Mouse (Mus musculus): ENCODE measurements at regions not wholly inside any gene's neighbourhood (a gene's known extent, or its start where the extent isn't known, plus 50 kb on each side); places are given as distances from the start of the nearest gene placed in this dataset.

DNA sequence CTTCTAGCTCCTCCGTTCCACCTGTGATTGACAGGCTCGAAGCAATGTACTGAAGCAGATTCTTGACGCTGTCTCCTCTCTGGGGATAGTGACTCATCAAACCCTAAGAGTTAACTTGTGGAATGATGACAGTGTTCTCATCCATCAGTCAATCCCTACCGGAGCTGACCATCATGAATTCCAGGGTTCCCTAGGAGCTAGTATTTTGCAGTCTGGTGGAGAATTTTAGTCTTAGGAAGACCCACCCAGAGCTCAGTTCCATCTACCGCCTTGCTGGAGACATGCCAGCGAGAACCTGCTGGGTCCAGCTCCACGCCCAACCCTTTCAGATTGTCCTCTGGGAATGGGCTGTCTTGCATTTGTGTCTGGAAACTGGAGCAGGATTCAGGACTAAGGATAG lies 85.4 kb upstream of the Zfp366 start:
- in situ Hi-C loops (cut with MboI; ENCODE audit: low pct_unique_long_range_greater_than_20kb): loop anchor here (10.0 kb wide), 1 partner anchor 234 kb away; no protein-coding TSS in a partner anchor
- DNase-seq (ENCODE audit: low read depth, low spot score): no peak
- POLR2A ChIA-PET: no interaction called here
- no peak for TF ChIP-seq CTCF (IDR thresholded peaks at IDR 0.05)
- no peaks in the 10 kb centered on the region for H3K27me3 ChIP-seq
- CTCF ChIA-PET: no interaction called here
- ATAC-seq: no peak

DNA sequence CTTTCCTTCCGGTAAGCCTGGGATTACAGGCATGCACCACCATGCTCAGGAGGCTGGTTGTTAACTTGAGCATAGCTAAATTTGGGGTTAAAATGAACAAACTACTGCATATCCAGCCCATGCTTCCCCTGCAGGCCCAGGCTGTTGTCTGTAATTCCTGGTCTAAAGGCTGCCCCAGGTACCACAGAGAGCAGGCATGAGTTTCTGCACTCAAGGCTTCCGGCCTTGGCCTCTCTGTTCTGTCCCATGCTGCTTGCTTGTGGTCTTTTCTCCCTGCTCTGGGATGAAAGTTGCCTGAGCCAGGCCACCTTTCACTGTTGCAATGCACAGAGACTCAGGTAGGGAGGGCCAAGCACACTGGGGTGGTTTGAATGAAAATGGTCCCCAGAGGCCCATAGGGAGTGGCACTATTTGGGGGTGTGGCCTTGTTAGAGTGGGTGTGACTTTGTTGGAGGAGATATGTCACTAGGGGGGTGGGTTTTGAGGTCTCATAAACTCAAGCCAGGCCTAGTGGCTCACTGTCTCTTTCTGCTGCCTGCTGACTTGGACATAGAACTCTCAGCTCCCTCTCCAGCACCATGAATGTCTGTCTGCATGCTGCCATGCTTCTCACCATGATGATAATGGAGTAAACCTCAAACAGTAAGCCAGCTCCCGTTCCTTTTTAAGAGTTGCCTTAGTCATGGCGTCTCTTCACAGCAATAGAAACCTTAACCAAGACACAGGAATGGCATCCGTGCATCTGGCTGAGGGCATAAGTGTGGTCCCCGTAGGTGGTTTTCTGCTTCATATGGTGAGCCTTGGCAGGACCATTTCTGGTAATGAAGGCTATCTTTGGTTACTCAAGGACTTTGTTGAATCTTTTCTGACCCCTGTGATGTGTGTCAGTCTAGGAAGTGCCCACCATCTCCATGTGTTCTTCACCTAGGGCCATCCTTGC lies 86.7 kb upstream of the Zfp366 start:
- TF ChIP-seq CTCF (IDR thresholded peaks at IDR 0.05): no peak
- DNase-seq (ENCODE audit: low read depth, low spot score) (no peak), ATAC-seq (no peak)
- in situ Hi-C loops (cut with MboI; ENCODE audit: low pct_unique_long_range_greater_than_20kb): loop anchor here (10.0 kb wide), 1 partner anchor 233 kb away; no protein-coding TSS in a partner anchor
- POLR2A ChIA-PET: no interaction called here
- no peaks in the 10 kb centered on the region for H3K27me3 ChIP-seq
- CTCF ChIA-PET: no interaction called here

DNA sequence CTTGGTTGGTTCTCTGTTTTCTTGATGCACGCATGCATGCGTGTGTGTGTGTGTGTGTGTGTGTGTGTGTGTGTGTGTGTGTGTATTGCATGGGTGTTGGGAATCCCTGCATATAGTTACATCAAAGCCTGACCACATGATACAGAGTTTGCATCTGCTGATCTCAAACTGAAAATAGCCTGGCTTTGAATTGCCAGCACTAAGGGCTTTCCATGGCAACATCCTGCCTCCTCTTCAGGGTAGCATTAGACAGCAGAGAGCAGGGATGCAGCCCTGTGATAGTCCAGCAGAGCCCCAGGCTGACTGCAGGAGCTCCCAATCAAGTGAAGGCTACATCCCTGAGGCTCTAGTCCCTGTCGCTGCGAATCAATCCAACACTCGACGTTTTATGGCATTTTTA lies 87.8 kb upstream of the Zfp366 start:
- DNase-seq (ENCODE audit: low read depth, low spot score) (no peak), ATAC-seq (no peak)
- H3K27me3 ChIP-seq: no peaks in the 10 kb centered on the region
- ChIA-PET POLR2A (no interaction called here), CTCF (no interaction called here)
- TF ChIP-seq CTCF (IDR thresholded peaks at IDR 0.05): no peak
- in situ Hi-C loops (cut with MboI; ENCODE audit: low pct_unique_long_range_greater_than_20kb): loop anchor here (10.0 kb wide), 1 partner anchor 232 kb away; no protein-coding TSS in a partner anchor

DNA sequence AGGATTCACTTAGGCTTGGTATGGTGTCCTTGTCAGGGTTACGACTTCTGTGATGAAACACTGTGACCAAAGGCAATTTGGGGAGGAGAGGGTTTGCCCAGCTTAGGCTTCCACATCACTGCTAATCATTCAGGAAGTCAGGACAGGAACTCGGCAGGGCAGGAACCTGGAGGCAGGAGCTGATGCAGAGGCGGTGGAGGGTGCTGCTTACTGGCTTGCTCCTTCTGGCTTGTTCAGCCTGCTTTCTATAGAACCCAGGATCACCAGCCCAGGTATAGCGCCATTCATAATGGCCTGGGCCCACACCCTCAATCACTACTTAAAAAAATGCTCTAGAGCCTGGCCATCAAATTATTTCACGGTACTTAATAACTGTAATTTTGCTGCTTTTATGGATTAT lies 89.6 kb upstream of the Zfp366 start:
- no peaks in the 10 kb centered on the region for H3K27me3 ChIP-seq
- in situ Hi-C loops (cut with MboI; ENCODE audit: low pct_unique_long_range_greater_than_20kb): loop anchor here (10.0 kb wide), 1 partner anchor 230 kb away; no protein-coding TSS in a partner anchor
- ChIA-PET POLR2A (no interaction called here), CTCF (no interaction called here)
- TF ChIP-seq CTCF (IDR thresholded peaks at IDR 0.05): no peak
- DNase-seq (ENCODE audit: low read depth, low spot score): no peak
- ATAC-seq: no peak

DNA sequence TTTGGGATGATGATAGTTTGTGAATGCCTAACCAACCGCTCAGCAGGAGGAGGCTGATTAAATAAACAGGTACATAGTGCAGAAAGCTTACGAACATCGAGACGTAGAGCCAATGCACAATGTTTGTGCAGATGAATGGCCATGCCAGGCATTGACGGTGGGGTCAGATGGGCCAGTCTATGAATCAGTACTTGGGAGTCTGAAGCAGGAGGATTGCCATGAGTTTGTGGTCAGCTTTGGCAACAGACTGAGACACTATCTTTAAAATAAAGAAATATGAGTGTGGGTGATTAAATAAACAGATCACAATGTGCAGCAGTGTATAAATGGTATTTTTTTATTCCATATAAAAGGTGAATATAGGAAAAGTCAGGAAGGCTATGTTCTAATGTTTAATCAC lies 90.4 kb upstream of the Zfp366 start:
- in situ Hi-C loops (cut with MboI; ENCODE audit: low pct_unique_long_range_greater_than_20kb): loop anchor here (5.0 to 10.0 kb wide), 3 partner anchors 37 to 229 kb away; no protein-coding TSS in a partner anchor
- CTCF ChIA-PET: interaction anchor here (0.7 to 1.5 kb wide), 4 partner anchors 148 to 260 kb away, joined by 3 to 11 read pairs (median 5); no protein-coding TSS in a partner anchor

DNA sequence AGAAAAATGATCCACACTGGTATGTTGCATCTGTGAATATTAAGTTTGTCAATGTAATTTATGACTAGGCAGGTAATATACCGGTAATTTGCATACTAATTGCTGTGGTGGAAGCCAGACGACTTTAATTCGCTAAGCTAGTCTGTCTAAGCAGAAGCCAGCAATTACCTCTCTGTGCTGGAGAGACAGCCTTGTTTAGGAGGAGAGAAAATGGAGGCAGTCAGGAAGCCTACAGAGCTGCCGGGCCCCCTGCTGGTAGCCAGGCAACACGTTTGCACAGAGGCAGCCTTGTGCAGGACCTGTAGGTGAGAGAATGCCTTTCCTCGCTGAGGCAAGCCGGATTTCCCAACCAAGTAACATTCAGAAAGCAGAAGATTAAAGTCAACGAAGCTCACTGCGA lies 91.4 kb upstream of the Zfp366 start:
- in situ Hi-C loops (cut with MboI; ENCODE audit: low pct_unique_long_range_greater_than_20kb): loop anchor here (5.0 to 10.0 kb wide), 3 partner anchors 36 to 228 kb away; no protein-coding TSS in a partner anchor
- POLR2A ChIA-PET: no interaction called here
- peak; percentile 70 for ATAC-seq
- peak; percentile 89 for TF ChIP-seq CTCF (IDR thresholded peaks at IDR 0.05)
- DNase-seq (ENCODE audit: low read depth, low spot score): peak; percentile 80
- no peaks in the 10 kb centered on the region for H3K27me3 ChIP-seq
- CTCF ChIA-PET: interaction anchor here (0.7 to 1.5 kb wide), 4 partner anchors 147 to 259 kb away, joined by 3 to 11 read pairs (median 5); no protein-coding TSS in a partner anchor

More for the DNA sequence above, 90.4 kb upstream of the Zfp366 start:
- no peak for ATAC-seq
- H3K27me3 ChIP-seq: no peaks in the 10 kb centered on the region
- no peak for TF ChIP-seq CTCF (IDR thresholded peaks at IDR 0.05)
- POLR2A ChIA-PET: interaction anchor here (0.5 kb wide), 1 partner anchor 196 kb away, joined by 3 read pairs; no protein-coding TSS in a partner anchor
- no peak for DNase-seq (ENCODE audit: low read depth, low spot score)

DNA sequence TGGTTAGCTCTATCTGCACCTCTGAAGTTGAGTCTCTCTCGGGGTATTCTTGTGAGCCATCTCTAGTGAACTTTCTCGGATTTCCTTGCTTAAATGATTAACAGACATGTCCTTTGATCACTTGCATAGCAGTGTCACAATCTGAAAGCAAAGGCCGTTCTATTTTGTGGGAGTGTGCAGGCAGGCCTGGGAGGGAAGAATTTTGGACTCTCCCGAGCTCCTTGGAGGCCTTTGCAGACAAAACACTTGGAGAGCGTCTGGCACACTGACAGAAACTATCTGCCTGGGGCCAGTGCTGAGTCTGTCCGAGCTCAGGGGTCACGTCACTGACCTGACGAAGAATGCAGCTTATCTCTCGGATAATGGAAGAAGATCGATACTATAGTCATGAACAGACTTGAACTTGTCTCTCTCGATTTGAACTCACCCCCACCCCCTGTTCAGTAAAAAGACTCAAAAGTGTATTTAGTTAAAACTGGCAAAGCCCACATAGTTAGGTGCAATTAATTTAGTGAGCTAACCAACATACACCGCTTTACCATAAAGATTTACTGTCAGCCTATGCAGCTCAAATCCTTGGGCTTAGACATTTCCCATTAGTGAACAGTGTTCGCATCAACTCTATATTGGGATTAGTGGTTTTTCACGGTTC lies 92.2 kb upstream of the Zfp366 start:
- no peak for TF ChIP-seq CTCF (IDR thresholded peaks at IDR 0.05)
- ChIA-PET CTCF (interaction anchor here (1.0 to 1.5 kb wide), 3 partner anchors 148 to 224 kb away, joined by 4 to 11 read pairs (median 5); no protein-coding TSS in a partner anchor), POLR2A (interaction anchor here (0.7 kb wide), 2 partner anchors 25 to 1576 kb away, joined by 3 to 10 read pairs; no protein-coding TSS in a partner anchor)
- peak; percentile 77 for DNase-seq (ENCODE audit: low read depth, low spot score)
- no peaks in the 10 kb centered on the region for H3K27me3 ChIP-seq
- in situ Hi-C loops (cut with MboI; ENCODE audit: low pct_unique_long_range_greater_than_20kb): loop anchor here (5.0 to 10.0 kb wide), 3 partner anchors 35 to 228 kb away; no protein-coding TSS in a partner anchor
- peak; percentile 55 for ATAC-seq

DNA sequence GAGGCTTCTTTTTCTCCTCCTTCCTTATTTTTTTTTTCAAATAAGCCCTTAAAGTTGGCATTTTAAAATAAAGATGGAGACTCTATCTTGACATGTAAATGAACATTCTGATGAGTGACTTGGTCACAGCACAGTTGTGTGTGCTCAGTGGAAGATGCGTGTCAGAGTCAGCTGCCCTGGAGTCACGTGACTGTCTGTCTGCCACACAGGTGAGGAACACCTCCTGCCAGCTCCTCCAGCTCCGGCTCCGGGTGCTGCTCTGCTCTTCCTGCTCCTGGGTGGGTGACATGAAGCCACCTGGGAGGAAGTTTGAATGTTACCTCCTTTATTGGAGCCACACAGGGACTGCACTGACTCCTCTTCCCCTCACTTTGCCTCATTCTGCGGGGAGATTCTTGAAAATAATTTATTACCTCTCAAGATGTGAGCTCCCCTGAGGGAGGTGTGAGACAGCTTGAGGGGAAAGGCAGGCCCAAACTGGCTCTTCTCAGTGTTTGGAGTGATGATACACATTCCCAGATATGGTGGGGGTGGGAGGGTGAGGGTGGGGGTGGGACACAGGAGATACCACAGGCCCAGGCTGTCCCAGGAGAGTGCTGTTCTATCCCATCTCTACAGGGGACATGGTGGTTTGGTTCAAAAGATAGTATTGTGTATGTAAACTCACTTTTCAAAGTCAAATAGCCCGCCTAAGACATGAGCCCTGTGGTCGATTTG lies 92.9 kb upstream of the Zfp366 start:
- H3K27me3 ChIP-seq: no peaks in the 10 kb centered on the region
- CTCF ChIA-PET: interaction anchor here (1.0 kb wide), 2 partner anchors 17 to 147 kb away, joined by 3 to 4 read pairs; no protein-coding TSS in a partner anchor
- ATAC-seq: no peak

DNA sequence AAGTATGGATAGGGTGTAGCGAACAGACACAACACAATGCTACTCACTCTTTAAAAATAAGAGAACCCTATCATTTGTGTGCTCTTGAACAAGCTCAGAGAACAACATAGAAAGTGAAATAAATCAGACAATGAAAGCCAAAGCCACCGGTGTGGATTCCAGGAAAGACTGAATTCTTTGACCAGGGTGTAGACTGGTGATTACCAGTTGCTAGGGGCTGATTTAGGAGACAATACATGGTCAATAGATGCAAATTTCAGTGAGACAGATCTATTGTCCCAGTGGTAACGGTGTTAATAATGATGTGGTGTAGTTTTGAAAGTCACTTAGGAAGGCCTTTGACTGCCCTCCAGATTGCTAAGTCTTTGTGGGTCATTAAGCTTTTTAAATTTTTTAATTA lies 94.3 kb upstream of the Zfp366 start:
- POLR2A ChIA-PET: interaction anchor here (0.7 kb wide), 1 partner anchor 35 kb away, joined by 3 read pairs; no protein-coding TSS in a partner anchor
- no peak for DNase-seq (ENCODE audit: low read depth, low spot score)
- in situ Hi-C loops (cut with MboI; ENCODE audit: low pct_unique_long_range_greater_than_20kb): loop anchor here (5.0 to 10.0 kb wide), 3 partner anchors 33 to 226 kb away; no protein-coding TSS in a partner anchor

More for the DNA sequence above, 92.9 kb upstream of the Zfp366 start:
- DNase-seq (ENCODE audit: low read depth, low spot score): no peak
- in situ Hi-C loops (cut with MboI; ENCODE audit: low pct_unique_long_range_greater_than_20kb): loop anchor here (5.0 to 10.0 kb wide), 3 partner anchors 34 to 227 kb away; no protein-coding TSS in a partner anchor
- POLR2A ChIA-PET: interaction anchor here (0.7 kb wide), 1 partner anchor 26 kb away, joined by 3 read pairs; no protein-coding TSS in a partner anchor
- TF ChIP-seq CTCF (IDR thresholded peaks at IDR 0.05): no peak

More for the DNA sequence above, 94.3 kb upstream of the Zfp366 start:
- ATAC-seq: no peak
- TF ChIP-seq CTCF (IDR thresholded peaks at IDR 0.05): no peak
- CTCF ChIA-PET: interaction anchor here (1.0 kb wide), 1 partner anchor 16 kb away, joined by 3 read pairs; no protein-coding TSS in a partner anchor
- H3K27me3 ChIP-seq: no peaks in the 10 kb centered on the region
